Mouse (Mus musculus) bone marrow macrophage, adult 2 months (primary cell): ENCODE measurements around the gene 1700001P01Rik. TPM values are rescaled to one million over a fixed set of nuclear protein-coding genes. Genes with fewer than 3 reads are reported as not detected.
"Not testable (repeated sequence)": the region's sequence is repeated elsewhere in the genome, so short reads cannot be mapped to it uniquely, and the experiment has no call there.

Experiments used
- H3K27ac ChIP-seq: 2 replicates; pipeline ENCODE4 v1.5.1; 2012; ENCODE audit warnings: low read depth, low read length; ENCODE audit not compliant: insufficient read depth
- H3K4me1 ChIP-seq: 2 replicates; pipeline ENCODE4 v1.6.1; 2012; ENCODE audit warnings: low read length; ENCODE audit not compliant: control insufficient read depth, insufficient read depth
- H3K4me3 ChIP-seq: 2 replicates; pipeline ENCODE4 v1.5.1; 2012; ENCODE audit warnings: mild to moderate bottlenecking, low read length, moderate library complexity; ENCODE audit not compliant: insufficient read depth
- CTCF ChIP-seq: IDR thresholded peaks from 2 replicates; pipeline ENCODE4 v1.5.1; 2012; ENCODE audit warnings: low read depth, mild to moderate bottlenecking, low read length, moderate library complexity
- POLR2A ChIP-seq: IDR thresholded peaks from 2 replicates; pipeline ENCODE4 v1.6.1; 2012; ENCODE audit warnings: mild to moderate bottlenecking, low read depth, low read length, borderline replicate concordance
- polyA plus RNA-seq: library from polyadenylated mRNA; stranded (reverse); fragments of >200 nt; gene quantifications from 2 replicates; pipeline ENCODE4 v1.2.4, GENCODE M21; 2012; ENCODE audit not compliant: missing spikeins, insufficient read depth, insufficient read length

Gene 1700001P01Rik
- polyA plus RNA-seq, 1 experiment = not detected

DNA sequence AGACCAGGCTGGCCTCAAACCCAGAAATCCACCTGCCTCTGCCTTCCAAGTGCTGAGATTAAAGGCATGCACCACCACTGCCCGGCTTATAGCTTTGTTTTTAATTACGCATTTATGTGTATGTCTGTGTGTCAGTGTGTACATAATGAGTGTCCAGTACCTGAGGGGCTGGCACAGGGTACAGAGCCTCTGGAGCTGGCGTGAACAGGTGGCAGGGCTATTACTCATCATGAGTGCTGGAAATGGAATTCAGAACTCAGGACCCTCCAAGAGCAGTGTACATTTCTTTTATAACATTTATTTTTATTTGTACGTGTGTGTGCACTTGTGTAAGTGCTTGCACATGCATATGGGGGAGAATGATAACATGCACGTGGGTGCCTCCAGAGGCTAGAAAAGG is 39.1 kb downstream of the 1700001P01Rik start:
- H3K27ac ChIP-seq = no peak overlapping the region
- TF ChIP-seq CTCF = no peak
- no peak for TF ChIP-seq POLR2A
- peaks cover 14% of the 10 kb centered on the region for H3K4me1 ChIP-seq
- H3K4me3 ChIP-seq = no peak overlapping the region

DNA sequence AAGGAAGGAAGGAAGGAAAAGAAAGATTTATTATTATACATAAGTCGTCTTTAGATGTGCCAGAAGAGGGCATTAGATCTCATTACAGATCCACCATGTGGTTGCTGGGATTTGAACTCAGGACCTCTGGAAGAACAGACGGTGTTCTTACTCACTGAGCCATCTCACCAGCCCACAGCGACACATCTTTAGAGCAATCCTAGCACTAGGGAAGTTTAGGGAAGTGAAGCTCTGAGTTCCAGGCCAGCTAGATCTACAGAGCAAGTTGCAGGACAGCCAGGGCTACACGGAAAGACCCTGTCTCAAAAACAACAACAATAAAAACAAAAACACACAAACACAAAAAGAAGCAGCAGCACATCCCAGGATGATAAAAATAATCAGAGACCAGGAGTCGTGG is 40.9 kb downstream of the 1700001P01Rik start:
- not testable (repeated sequence) for H3K4me1 ChIP-seq, H3K27ac ChIP-seq, H3K4me3 ChIP-seq

DNA sequence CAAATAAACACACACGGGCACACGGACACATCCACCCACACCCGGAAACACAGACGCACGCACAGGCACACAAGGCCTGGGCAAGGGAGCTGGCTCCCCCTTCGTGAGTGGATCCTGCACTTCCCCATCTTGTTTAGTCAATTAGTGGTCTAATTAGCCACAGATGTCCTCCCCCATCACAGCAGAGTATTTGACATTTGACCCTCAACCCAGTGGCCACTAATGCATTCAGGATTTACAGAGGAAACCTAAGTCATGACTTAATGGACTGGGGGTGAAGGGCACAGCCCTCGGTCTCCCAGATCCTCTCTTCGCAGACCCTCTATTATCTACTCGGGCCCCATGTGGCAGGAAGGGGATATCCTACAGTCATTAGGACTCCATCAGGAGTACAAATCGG is 42.0 kb downstream of the 1700001P01Rik start:
- Histone ChIP-seq H3K4me3 (no peak overlapping the region), H3K4me1 (peaks cover 11% of the 10 kb centered on the region), H3K27ac (no peak overlapping the region)
- TF ChIP-seq CTCF (no peak), POLR2A (no peak)

DNA sequence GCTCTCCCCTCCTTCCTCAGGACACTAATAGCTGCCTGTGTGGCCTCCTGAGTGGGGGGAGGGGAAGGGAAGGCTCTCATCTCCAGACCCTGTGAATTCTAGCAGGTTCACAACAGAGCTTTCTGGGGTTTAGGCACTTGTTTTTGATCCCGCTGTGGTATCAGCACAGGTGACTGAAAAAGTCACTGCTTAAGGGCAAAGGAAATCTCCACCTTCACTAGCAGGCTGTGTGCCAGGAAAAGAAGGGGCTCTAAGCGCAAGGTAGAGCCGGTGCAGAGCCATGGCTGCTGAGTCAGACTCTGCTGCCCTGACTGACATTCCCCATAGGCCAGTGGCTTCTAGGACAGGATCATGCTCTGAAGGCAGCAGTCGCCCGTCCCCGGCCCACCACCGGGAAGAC is 47.0 kb downstream of the 1700001P01Rik start:
- TF ChIP-seq POLR2A (no peak), CTCF (no peak)
- Histone ChIP-seq H3K4me1 (peaks cover 18% of the 10 kb centered on the region), H3K27ac (no peak overlapping the region), H3K4me3 (no peak overlapping the region)

DNA sequence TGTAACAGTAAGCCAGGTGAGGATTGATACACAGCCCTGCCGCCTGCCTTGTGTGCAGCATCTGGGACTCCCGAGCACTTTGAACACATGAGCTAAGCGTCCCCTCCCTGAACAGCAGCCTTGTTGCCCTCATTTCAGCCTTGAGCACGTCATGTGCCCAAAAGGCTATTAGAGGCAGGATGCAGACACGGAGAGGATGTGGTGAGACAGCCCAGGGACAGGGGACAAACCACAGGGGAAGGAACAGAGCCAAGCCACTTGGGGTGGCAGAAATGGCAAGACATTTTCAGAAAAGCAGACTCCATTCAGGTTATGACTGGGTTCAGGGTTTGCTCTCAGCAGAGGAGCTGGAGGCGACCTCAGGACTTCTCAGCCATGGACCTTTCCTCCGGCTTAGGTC is 47.4 kb downstream of the 1700001P01Rik start:
- Histone ChIP-seq H3K27ac (no peak overlapping the region), H3K4me3 (no peak overlapping the region), H3K4me1 (peaks cover 18% of the 10 kb centered on the region)
- TF ChIP-seq POLR2A = no peak
- no peak for TF ChIP-seq CTCF

DNA sequence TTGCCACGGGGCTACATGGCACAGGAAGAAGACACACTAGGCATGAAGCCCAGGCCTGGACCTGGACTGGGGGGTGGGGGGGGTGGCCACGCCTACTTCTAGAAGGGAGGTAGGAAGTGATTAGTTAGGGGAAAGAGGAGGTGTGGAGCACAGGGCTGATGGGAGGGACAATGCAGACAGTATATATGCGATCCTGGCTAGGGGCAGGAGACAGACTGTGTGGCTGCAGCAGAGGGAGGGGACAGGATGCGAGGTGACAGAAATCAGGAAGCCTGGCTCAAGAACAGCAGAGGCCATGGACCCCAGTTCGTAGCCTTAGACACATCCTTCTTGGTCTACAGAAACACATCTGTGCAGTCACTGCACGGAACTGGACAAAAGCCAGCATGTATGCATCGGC is 52.0 kb downstream of the 1700001P01Rik start:
- H3K4me3 ChIP-seq = no peak overlapping the region
- no peak overlapping the region for H3K27ac ChIP-seq
- peaks cover 21% of the 10 kb centered on the region for H3K4me1 ChIP-seq
- no peak for TF ChIP-seq POLR2A
- no peak for TF ChIP-seq CTCF

Other genes starting within 250 kb of the 1700001P01Rik start
- not detected in 2 replicates for gene Srcin1, start 199.7 kb downstream of the 1700001P01Rik start, polyA plus RNA-seq
- gene Epop, start 146.2 kb downstream of the 1700001P01Rik start, polyA plus RNA-seq = 2.5 and 3.0 TPM in 2 replicates
- 40.4 and 48.7 TPM in 2 replicates for gene Mllt6, start 112.5 kb downstream of the 1700001P01Rik start, polyA plus RNA-seq
- 45.2 and 50.2 TPM in 2 replicates for gene Cisd3, start 90.1 kb downstream of the 1700001P01Rik start, polyA plus RNA-seq
- 12.3 and 13.6 TPM in 2 replicates for gene Pcgf2, start 75.4 kb downstream of the 1700001P01Rik start, polyA plus RNA-seq
- gene Psmb3, start 72.5 kb downstream of the 1700001P01Rik start, polyA plus RNA-seq = 125 and 142 TPM in 2 replicates
- gene Pip4k2b, start 31.2 kb downstream of the 1700001P01Rik start, polyA plus RNA-seq = 25.3 and 26.0 TPM in 2 replicates
- 19.1 and 19.8 TPM in 2 replicates for gene Cwc25, start 9.4 kb downstream of the 1700001P01Rik start, polyA plus RNA-seq
- gene Rpl23, start 6.5 kb upstream of the 1700001P01Rik start, polyA plus RNA-seq = 854 and 1,184 TPM in 2 replicates
- gene Lasp1, start 23.1 kb upstream of the 1700001P01Rik start, polyA plus RNA-seq = 194 and 201 TPM in 2 replicates
- 1.8 and 2.4 TPM in 2 replicates for gene B230217C12Rik, start 64.9 kb upstream of the 1700001P01Rik start, polyA plus RNA-seq
- 0.67 and 1.5 TPM in 2 replicates for gene Fbxo47, start 108.2 kb upstream of the 1700001P01Rik start, polyA plus RNA-seq
- 25.5 and 30.4 TPM in 2 replicates for gene Plxdc1, start 210.5 kb upstream of the 1700001P01Rik start, polyA plus RNA-seq
- gene Arl5c, start 220.3 kb upstream of the 1700001P01Rik start, polyA plus RNA-seq = 128 and 134 TPM in 2 replicates
- 9.6 and 9.7 TPM in 2 replicates for gene Cacnb1, start 247.1 kb upstream of the 1700001P01Rik start, polyA plus RNA-seq